Mouse (Mus musculus) lung, embryonic 16.5 days (tissue): ENCODE data around the gene Aox4. TPM values are rescaled to one million over a fixed set of nuclear protein-coding genes. Genes with fewer than 3 reads are reported as not detected.

Experiments
- ATAC-seq: fragments of 200-750 bp; cut with Nextera tagmentation; 2 replicates; pipeline ENCODE4 v1.8.0; 2017; ENCODE audit warnings: low read depth, mild to moderate bottlenecking, moderate library complexity
- H3K27ac ChIP-seq: fragments of 300-500 bp; sonication (generic); 2 replicates; pipeline ENCODE4 v1.5.1; 2014; ENCODE audit warnings: mild to moderate bottlenecking, control low read depth, low read length
- H3K27me3 ChIP-seq: fragments of 300-500 bp; sonication (generic); 2 replicates; pipeline ENCODE4 v1.6.1; 2014; ENCODE audit warnings: low read depth, low read length, mixed read lengths; ENCODE audit not compliant: control insufficient read depth, insufficient read depth
- H3K36me3 ChIP-seq: fragments of 300-500 bp; sonication (generic); 2 replicates; pipeline ENCODE4 v1.6.1; 2014; ENCODE audit warnings: low read length; ENCODE audit not compliant: control insufficient read depth, insufficient read depth
- H3K4me1 ChIP-seq: fragments of 300-500 bp; sonication (generic); replicated peaks from 2 replicates; pipeline ENCODE4 v1.6.1; 2014; ENCODE audit warnings: low read length, mixed read lengths; ENCODE audit not compliant: control insufficient read depth, insufficient read depth
- H3K4me2 ChIP-seq: fragments of 300-500 bp; sonication (generic); 2 replicates; pipeline ENCODE4 v1.6.1; 2014; ENCODE audit warnings: low read depth, low read length, control low read depth
- H3K4me3 ChIP-seq: fragments of 300-500 bp; sonication (generic); 2 replicates; pipeline ENCODE4 v1.5.1; 2014; ENCODE audit warnings: mild to moderate bottlenecking, low read length, control low read depth
- H3K9ac ChIP-seq: fragments of 300-500 bp; sonication (generic); 2 replicates; pipeline ENCODE4 v1.6.1; 2014; ENCODE audit warnings: low read length, control low read depth
- H3K9me3 ChIP-seq: fragments of 300-500 bp; sonication (generic); 2 replicates; pipeline ENCODE4 v1.6.1; 2016; ENCODE audit warnings: low read length; ENCODE audit not compliant: control insufficient read depth
- WGBS: fragments of 180-500 bp; shearing (Covaris S2); extraction: QIAGEN DNeasy Blood & Tissue Kit; methylation state at CpG from one replicate; pipeline ENCODE4 v1.1.7; 2014; 5-methylcytosine and 5-hydroxymethylcytosine counted together
- polyA plus RNA-seq: library from polyadenylated mRNA; unstranded; fragments of >200 nt; fragmentation: Nextera tagmentation; extraction: Ambion mirVana; gene quantifications from 2 replicates; pipeline ENCODE4 v1.2.1, GENCODE M21; 2015

Gene Aox4
- polyA plus RNA-seq, 1 experiment from 2014 or later, result 0.05 TPM

- H3K27ac ChIP-seq, result no peak overlapping the region
- no peaks in the 10 kb centered on the region for H3K27me3 ChIP-seq
- no peaks in the 10 kb centered on the region for H3K9me3 ChIP-seq
- 62% methylated on average over 3 of the region's 3 CpGs for WGBS
- H3K4me1 ChIP-seq, result peaks cover 5% of the 10 kb centered on the region; the same call in 1 of the 2 replicates
- no peak for ATAC-seq
- no peaks in the 10 kb centered on the region for H3K36me3 ChIP-seq
- no peak overlapping the region for H3K4me3 ChIP-seq
- H3K4me2 ChIP-seq, result no peak overlapping the region
- no peak overlapping the region for H3K9ac ChIP-seq
These were observed 77.9 kb downstream of the Aox4 start for GRCm38 (mm10) chr1:58288091-58288490.

- no peaks in the 10 kb centered on the region for H3K27me3 ChIP-seq
- WGBS, result 39% methylated on average over 16 of the region's 16 CpGs
- H3K36me3 ChIP-seq, result no peaks in the 10 kb centered on the region
- no peak for ATAC-seq
- H3K4me2 ChIP-seq, result no peak overlapping the region
- peaks cover 5% of the 10 kb centered on the region; the same call in 1 of the 2 replicates for H3K4me1 ChIP-seq
- H3K27ac ChIP-seq, result no peak overlapping the region
- no peak overlapping the region for H3K9ac ChIP-seq
- H3K9me3 ChIP-seq, result no peaks in the 10 kb centered on the region
- H3K4me3 ChIP-seq, result no peak overlapping the region
These were observed 79.8 kb downstream of the Aox4 start for GRCm38 (mm10) chr1:58289863-58290469.

- Histone ChIP-seq H3K27me3 (no peaks in the 10 kb centered on the region), H3K9me3 (no peaks in the 10 kb centered on the region), H3K9ac (no peak overlapping the region), H3K4me3 (no peak overlapping the region), H3K36me3 (no peaks in the 10 kb centered on the region), H3K4me2 (no peak overlapping the region), H3K27ac (peak overlapping the region; percentile 32; the same call in 1 of the 2 replicates), H3K4me1 (peaks cover 5% of the 10 kb centered on the region; the same call in 1 of the 2 replicates)
- 36% methylated on average over 13 of the region's 13 CpGs for WGBS
- peak; percentile 83 for ATAC-seq
These were observed 81.5 kb downstream of the Aox4 start for GRCm38 (mm10) chr1:58291394-58292300.

DNA sequence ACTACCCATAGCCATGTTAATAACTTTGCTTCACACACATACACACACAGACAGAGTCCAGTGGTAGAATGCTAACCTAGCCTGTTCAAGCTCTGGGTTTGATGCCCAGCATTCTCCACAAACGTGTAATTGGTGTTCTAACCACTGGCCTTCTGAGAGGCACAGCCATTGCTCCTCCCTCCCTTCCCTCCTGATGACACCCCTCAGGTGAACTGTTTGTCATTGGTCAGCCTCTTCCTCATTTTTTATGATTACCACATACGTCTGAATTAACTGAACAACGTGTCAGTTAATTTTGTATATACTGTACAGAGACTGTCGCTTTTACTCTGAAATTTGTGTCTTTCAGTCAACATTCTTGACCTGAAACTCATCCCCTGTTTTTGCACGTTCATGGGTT, 84.5 kb downstream of the Aox4 start:
- no peaks in the 10 kb centered on the region for H3K27me3 ChIP-seq
- H3K9ac ChIP-seq, result no peak overlapping the region
- H3K27ac ChIP-seq, result no peak overlapping the region
- no peak overlapping the region for H3K4me3 ChIP-seq
- H3K9me3 ChIP-seq, result no peaks in the 10 kb centered on the region
- ATAC-seq, result no peak
- peaks cover 5% of the 10 kb centered on the region; the same call in 1 of the 2 replicates for H3K4me1 ChIP-seq
- no peak overlapping the region for H3K4me2 ChIP-seq
- no peaks in the 10 kb centered on the region for H3K36me3 ChIP-seq
- 75% methylated on average over 5 of the region's 5 CpGs for WGBS

DNA sequence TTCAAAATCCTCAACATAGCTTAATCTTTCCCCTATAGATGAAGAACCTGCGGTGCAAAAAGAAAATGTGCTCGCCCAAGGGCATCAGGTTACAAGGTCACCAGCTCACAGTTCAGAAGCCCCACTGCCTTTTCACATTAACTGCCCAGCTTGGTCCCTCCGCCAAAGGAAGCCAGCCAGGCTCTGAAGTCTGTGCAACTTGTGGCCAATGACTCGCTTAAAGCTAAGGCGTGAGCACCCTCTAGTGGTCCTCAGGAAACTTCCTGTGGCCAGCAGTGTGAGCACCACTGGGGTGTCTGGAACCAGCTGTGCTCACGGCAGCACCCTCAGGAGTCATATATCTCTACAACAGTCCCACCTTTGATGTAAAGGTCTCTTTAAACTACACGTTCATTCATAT, 86.1 kb downstream of the Aox4 start:
- Histone ChIP-seq H3K27me3 (no peaks in the 10 kb centered on the region), H3K27ac (no peak overlapping the region), H3K4me1 (peaks cover 5% of the 10 kb centered on the region; the same call in 1 of the 2 replicates), H3K36me3 (no peaks in the 10 kb centered on the region), H3K4me2 (no peak overlapping the region), H3K4me3 (no peak overlapping the region), H3K9me3 (no peaks in the 10 kb centered on the region), H3K9ac (no peak overlapping the region)
- ATAC-seq, result peak; percentile 58; the same call in 1 of the 2 replicates
- WGBS, result 4% methylated on average over 7 of the region's 7 CpGs

GRCm38 (mm10) chr1:58296821-58297220, 86.6 kb downstream of the Aox4 start:
- Histone ChIP-seq H3K4me3 (no peak overlapping the region), H3K4me1 (peaks cover 5% of the 10 kb centered on the region; the same call in 1 of the 2 replicates), H3K9ac (no peak overlapping the region), H3K27me3 (no peaks in the 10 kb centered on the region), H3K9me3 (no peaks in the 10 kb centered on the region), H3K4me2 (no peak overlapping the region), H3K27ac (no peak overlapping the region), H3K36me3 (no peaks in the 10 kb centered on the region)
- no peak for ATAC-seq
- WGBS, result 56% methylated on average over 4 of the region's 4 CpGs

DNA sequence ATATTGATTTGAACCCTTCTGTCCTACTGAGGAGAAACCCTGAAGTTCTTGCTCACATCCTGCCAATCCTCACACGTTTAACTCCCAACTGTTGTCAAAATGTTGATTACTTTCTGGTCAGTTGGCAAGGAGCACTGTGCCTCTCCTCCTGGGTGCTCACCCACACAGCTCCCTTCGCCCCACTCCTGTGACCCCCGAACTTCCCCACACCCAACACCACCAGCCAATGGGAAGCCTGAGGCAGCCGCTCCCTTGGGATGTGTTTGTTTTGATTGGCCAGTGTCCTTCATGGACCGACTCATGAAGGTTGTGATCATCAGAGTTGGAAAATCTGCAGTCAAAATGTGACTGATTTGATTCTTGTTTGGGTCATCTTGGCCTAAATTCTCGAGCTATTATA, 88.2 kb downstream of the Aox4 start:
- no peaks in the 10 kb centered on the region for H3K36me3 ChIP-seq
- no peak for ATAC-seq
- 63% methylated on average over 6 of the region's 6 CpGs for WGBS
- H3K9ac ChIP-seq, result no peak overlapping the region
- H3K4me3 ChIP-seq, result no peak overlapping the region
- H3K27ac ChIP-seq, result no peak overlapping the region
- no peaks in the 10 kb centered on the region for H3K9me3 ChIP-seq
- no peaks in the 10 kb centered on the region for H3K4me1 ChIP-seq
- no peaks in the 10 kb centered on the region for H3K27me3 ChIP-seq
- no peak overlapping the region for H3K4me2 ChIP-seq

- ATAC-seq, result no peak
- no peaks in the 10 kb centered on the region for H3K36me3 ChIP-seq
- no peaks in the 10 kb centered on the region for H3K27me3 ChIP-seq
- no peaks in the 10 kb centered on the region for H3K9me3 ChIP-seq
- no peak overlapping the region for H3K4me3 ChIP-seq
- no peaks in the 10 kb centered on the region for H3K4me1 ChIP-seq
- no peak overlapping the region for H3K4me2 ChIP-seq
- 89% methylated on average over 7 of the region's 7 CpGs for WGBS
- H3K27ac ChIP-seq, result no peak overlapping the region
- no peak overlapping the region for H3K9ac ChIP-seq
These were observed 90.9 kb downstream of the Aox4 start for GRCm38 (mm10) chr1:58301073-58301472.

- Histone ChIP-seq H3K36me3 (no peaks in the 10 kb centered on the region), H3K27me3 (no peaks in the 10 kb centered on the region), H3K4me3 (no peak overlapping the region), H3K4me1 (no peaks in the 10 kb centered on the region), H3K27ac (no peak overlapping the region), H3K4me2 (no peak overlapping the region), H3K9ac (no peak overlapping the region), H3K9me3 (no peaks in the 10 kb centered on the region)
- ATAC-seq, result no peak
- WGBS, result 72% methylated on average over 6 of the region's 6 CpGs
These were observed 91.8 kb downstream of the Aox4 start for GRCm38 (mm10) chr1:58302015-58302414.
